Mouse (Mus musculus) v-Abl transformed pro-B cells (cell line): ENCODE data around the gene Wnt16.
"Not testable (repeated sequence)": the region's sequence is repeated elsewhere in the genome, so short reads cannot be mapped to it uniquely, and the experiment has no call there.

Experiments used
- in situ Hi-C, 2 experiments: fragments of 400-800 bp; cut with MboI; formaldehyde crosslinking; loops; one replicate each; pipeline ENCODE4 v1.15.1; 2025; ENCODE audit not compliant: unreplicated experiment in 2 of 2

Wnt16 gene

DNA sequence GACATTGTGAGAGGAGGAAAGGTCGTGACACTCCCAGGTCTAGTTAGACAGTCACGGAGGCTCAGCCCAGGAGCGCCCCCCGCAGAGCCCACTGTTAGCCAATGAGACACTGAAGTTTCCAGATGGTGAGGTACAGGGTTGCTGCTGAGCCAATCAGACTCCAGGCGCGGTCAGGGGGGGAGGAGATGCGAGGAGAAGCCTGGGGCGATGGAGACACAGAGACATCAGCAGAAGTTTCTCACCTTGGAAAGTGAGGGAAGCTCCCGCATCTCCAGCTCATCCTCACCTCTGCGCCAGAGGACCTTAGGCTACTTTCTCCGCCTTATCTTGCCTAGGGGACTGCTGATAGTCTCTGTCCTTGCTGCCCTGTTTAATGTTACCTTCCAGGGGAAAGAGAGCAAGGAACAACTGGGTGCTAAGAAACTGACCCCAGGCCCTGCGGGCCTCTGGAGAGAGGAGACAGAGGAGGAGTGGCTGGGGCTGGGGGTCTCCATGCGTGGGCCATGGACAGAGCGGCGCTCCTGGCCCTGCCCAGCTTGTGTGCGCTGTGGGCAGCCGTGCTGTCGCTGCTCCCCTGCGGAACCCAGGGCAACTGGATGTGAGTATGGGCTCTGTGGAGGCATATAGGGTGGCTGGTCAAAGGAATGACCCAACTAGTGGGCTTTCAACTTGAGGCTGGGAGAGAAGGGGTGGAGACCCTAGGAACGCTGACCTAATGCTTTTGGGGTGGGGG is at the start of gene Wnt16:
Gene Wnt16 (plus strand): TSS at position 224 of the 733 bp plus-strand sequence.
- in situ Hi-C loops = no loop called here

GRCm38 (mm10) chr6:22243321-22243720 is 44.7 kb upstream of the Wnt16 start:
- in situ Hi-C loops = no loop called here

- in situ Hi-C loops = no loop called here
These were observed 41.3 kb upstream of the Wnt16 start for GRCm38 (mm10) chr6:22246696-22247095.

GRCm38 (mm10) chr6:22258784-22259183 is 29.2 kb upstream of the Wnt16 start:
- in situ Hi-C loops = no loop called here

GRCm38 (mm10) chr6:22262519-22262918 is 25.5 kb upstream of the Wnt16 start:
- in situ Hi-C loops = no loop called here

DNA sequence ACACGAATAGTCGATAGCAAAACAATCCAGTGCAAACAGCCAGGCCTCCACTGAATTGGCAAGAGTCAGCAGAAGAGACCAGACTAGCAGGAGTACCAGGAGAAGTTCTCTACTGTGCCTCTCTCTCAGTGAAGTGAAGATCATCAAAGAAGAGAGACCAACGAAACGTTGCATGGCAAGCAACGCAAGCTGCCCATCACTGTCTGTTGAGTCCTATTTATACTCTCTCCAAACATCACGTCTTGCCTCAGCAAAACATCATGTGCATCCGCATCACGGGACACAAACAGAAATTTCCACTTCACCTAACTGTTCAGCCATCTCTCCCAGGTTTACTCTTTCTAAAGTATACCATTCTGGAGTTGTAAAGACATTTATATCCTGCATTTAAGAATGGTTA is 23.9 kb upstream of the Wnt16 start:
- in situ Hi-C loops = not testable (repeated sequence)

- in situ Hi-C loops = no loop called here
These were observed 22.0 kb upstream of the Wnt16 start for GRCm38 (mm10) chr6:22266018-22266417.

GRCm38 (mm10) chr6:22267807-22268667 is 20.0 kb upstream of the Wnt16 start:
- in situ Hi-C loops = no loop called here

GRCm38 (mm10) chr6:22268677-22269076 is 19.4 kb upstream of the Wnt16 start:
- in situ Hi-C loops = no loop called here

- in situ Hi-C loops = no loop called here
These were observed 18.0 kb upstream of the Wnt16 start for GRCm38 (mm10) chr6:22269840-22270521.

DNA sequence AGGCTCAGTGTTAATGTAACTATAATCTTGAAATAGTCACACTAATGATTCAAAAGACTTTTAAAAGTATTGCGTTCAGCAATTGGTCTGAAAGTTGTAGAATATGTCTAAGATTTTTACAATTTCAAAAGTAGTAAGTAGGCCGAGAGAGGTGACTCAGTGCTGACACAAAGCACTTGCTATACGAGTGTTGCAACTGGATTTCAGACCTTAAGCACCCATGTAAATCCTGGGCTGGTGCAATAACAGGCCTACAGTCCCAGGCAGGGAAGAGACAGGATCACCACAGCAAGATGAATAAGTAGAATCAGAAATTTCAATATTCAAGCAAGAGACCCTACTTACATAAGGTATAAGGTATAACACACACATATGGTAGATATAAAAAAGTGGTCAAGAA is 10.1 kb upstream of the Wnt16 start:
- in situ Hi-C loops = no loop called here

- in situ Hi-C loops = no loop called here
These were observed 7.7 kb upstream of the Wnt16 start for GRCm38 (mm10) chr6:22280217-22280861.

DNA sequence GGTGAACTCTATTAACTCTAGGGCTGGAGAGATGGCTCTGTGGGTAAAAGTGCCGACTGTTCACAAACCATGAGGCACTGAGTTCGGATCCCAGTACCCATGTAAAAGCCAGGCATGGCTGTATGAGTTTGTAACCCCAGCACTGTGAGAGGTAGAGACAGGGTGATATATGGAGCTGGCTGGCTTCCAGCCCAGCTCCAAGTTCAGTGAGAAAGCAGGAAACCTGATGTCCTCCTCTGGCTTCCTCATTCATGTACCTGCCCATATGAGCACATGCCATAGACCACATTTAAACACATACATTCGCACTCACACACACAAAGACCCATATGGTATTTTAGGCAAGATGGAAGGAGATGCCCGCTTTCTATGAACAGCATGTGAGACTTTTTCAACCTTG is 5.6 kb upstream of the Wnt16 start:
- in situ Hi-C loops = no loop called here

GRCm38 (mm10) chr6:22288737-22289460 is 872 bp downstream of the Wnt16 start:
- in situ Hi-C loops = no loop called here

- in situ Hi-C loops = no loop called here
These were observed 1.5 kb downstream of the Wnt16 start for GRCm38 (mm10) chr6:22289461-22290021.

DNA sequence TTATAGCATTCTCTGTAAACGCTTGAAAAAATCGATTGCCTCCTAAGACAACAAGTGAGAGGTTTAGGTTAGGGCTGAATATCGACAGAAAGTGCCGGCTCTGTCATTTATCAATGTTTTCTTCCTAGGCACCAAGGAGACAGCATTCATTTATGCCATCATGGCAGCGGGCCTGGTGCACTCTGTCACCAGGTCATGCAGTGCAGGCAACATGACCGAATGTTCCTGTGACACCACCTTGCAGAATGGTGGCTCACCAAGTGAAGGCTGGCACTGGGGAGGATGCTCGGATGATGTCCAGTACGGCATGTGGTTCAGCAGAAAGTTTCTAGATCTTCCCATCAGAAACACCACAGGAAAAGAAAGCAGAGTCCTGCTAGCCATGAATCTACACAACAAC is 2.8 kb downstream of the Wnt16 start:
- in situ Hi-C loops = no loop called here

- in situ Hi-C loops = no loop called here
These were observed 4.0 kb downstream of the Wnt16 start for GRCm38 (mm10) chr6:22292056-22292455.

GRCm38 (mm10) chr6:22293922-22294321 is 5.9 kb downstream of the Wnt16 start:
- in situ Hi-C loops = no loop called here

DNA sequence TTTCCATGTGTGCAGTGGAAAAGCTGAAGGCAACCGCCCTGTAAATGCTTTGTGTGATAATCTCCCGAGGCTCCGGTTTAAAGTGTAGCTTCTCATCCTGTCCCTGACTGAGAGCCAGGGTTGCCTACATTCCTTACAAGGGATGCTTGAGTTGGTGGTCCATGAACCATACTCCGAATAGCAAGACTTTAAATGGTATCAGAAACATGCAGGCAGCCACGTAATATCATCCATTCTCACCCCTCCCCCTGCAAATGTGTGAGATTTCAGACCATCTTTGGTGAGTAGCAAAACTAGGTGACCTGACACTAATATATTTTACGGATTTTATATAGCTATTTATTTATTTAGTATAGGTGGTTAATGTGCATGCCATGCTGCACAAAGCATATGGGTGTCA is 9.0 kb downstream of the Wnt16 start:
- in situ Hi-C loops = no loop called here

GRCm38 (mm10) chr6:22298059-22298458 is 10.0 kb downstream of the Wnt16 start:
- in situ Hi-C loops = no loop called here
